Mouse (Mus musculus): ENCODE data around the gene Myl4.
A peak's percentile ranks its signal among the peaks of the same experiment; 100 is the strongest.
"Not testable (repeated sequence)": the region's sequence is repeated elsewhere in the genome, so short reads cannot be mapped to it uniquely, and the experiment has no call there.

Gene Myl4

DNA sequence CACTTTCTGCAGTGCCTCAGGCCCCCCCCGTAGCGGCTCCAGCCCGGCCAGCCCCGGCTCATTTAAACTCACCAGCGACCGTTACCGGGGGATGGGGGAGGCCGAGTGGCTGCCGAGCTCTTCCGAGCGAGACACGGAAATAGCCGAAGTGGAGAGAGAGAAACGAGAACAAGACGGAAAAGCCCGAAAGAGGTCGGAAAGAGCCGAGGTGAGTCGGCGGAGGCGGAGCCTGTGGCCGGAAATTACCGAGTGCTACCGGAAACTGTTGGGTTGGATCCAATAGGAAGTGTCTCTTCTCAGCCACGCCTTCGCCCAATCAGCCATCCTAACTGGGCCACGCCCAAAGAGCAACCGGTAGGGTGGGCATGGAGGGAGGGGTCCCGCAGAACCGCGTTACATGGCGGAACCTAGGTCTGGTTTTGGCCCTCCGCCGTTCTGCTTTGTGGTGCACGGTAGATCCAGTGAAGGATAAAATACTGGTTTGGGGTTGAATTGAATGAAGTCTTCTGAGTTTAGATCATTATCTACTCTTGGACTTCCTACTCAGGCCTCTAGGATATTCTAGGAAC lies at the start of gene Myl4, which contains the start of gene Cdc27:
TSS of gene Myl4 (plus strand) at position 258 of the 569 bp plus-strand sequence.
TSS of gene Cdc27 (minus strand) at position 215 of the 569 bp plus-strand sequence.
- DNase-seq, result peak; percentile 99

DNA sequence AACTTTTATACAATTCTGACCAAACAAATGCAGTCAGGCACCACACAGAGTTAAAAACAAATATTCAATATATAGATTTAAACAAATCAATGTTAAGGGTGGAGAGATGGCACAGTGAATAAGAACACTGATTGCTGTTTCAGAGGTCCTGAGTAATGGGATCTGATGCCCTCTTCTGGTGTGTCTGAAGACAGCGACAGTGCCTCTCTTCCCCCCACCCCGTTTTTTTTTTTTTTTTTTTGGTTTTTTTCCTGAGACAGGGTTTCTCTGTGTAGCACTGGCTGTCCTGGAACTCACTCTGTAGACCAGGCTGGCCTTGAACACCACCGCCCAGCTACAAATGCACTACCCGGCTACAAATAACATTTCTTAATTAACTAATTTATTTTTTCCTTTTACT lies 42.0 kb upstream of the Myl4 start:
- DNase-seq, result no peak

DNA sequence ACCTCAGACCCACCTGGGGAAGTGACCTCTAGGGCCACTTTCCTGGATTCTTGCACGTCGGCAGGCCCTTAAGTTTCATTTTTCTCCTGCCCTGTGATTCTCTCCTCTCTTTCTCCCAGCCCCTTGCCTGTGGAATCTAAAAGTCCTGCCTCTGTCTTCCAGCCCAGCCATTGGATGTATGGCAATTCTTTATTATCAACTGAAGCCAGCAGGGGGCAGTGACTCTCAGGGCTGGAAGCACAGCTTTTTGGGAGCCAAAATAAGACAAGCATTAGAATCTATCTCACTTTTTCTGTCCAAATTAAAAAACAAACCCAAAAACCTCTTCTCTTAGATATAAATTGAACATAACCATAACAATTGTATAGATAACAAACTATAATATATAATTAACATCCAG lies 39.9 kb upstream of the Myl4 start:
- DNase-seq, result peak; percentile 21

DNA sequence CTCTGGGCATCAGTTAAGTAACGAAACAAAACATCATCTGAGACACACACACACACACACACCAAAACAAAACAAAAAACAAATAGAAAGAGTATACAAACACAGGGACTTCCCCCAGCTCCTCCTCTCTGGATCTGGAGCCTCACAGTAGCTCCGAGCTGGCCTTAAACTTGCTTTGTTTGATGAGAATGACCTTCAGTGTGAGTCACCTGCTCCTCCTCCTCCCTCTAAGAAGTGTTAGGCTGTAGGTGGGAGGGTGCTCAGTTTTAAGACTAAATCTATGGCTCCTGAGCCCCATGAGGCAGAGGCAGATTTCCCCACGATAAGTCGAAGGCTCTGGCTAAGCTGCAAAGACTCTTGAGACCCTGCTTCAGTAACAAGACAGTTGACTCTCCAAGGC lies 38.0 kb upstream of the Myl4 start:
- no peak for DNase-seq

DNA sequence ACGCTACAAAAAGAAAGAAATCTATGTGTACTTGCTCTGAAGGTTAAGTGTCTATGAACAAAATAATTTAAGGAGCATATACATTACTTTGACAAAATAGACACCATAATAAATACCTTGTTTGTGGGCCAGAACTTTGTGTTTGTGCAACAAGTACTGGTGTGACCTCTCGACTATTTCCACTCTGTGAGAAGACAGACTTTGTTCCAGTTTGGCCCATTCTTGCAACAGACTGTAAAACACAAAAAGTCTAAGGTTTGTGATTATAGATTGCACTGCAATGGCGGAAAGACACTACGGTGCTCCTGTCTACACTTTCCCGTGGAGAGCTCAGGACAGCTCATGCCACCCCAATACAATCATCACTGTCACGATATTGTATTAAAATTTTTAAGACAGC lies 24.5 kb upstream of the Myl4 start:
- no peak for DNase-seq

DNA sequence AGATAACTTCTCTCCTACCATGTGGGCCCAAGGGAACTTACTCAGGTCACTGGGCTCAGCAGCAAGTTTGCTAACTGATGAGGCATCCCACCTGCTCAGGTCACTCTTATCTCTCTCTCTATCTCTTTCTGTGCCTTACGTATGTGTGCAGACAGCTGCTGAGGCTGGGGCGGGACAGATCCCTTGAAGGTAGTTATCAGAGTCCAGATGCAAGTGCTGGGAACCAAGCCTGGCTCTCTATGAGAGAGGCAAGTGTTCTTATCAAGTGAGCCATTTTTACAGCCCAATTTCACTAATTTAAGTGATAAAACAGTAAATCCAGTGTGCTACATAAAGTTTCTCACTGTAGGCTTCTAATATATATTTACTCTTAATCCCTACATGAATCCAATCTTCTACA lies 13.6 kb upstream of the Myl4 start:
- no peak for DNase-seq

DNA sequence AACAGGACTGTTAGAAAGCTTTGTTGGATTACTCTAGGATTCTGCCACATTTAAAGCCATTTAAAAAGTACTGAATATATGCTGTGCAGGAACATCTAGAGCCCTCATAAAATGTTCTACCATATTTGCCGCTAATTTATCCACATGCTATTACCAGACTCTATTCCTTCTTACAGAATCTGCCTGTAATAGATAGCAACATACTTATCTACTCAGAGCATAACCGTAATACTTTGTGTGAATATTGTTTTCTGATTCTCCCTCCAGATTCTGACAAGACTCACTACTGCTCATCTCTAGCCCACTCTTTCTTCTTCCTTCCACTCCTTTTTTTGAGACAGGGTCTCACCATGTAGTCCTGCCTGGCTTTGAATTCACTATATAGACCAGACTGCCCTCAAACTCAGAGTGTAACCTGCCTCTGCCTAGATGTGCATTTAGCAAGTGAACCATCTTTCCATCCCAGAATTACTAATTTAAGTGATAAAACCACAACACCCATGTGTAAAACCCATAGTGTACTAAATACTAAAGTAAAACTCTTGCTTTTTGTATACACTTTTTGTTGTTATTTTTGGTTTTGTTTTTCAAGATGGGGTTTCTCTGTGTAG lies 12.4 kb upstream of the Myl4 start:
- DNase-seq, result no peak

DNA sequence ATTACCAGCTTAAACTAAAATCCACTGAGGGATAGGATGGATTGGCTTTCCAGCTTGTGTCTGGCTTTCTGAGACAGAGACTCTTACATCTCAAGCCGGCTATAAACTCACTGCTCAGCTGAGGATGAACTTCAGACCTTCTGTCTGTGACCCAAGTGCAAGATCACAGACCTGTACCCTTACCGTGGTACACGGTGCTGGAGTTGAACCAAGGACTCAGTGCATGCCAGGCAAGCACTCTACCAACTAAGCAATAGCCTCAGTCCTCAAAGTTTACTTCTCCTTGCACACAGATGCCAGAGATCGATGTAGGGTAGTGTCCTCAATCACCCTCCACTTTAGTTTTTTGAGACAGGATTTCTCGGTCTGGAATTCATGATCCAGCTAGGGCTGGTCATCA lies 10.7 kb upstream of the Myl4 start:
- DNase-seq, result no peak

DNA sequence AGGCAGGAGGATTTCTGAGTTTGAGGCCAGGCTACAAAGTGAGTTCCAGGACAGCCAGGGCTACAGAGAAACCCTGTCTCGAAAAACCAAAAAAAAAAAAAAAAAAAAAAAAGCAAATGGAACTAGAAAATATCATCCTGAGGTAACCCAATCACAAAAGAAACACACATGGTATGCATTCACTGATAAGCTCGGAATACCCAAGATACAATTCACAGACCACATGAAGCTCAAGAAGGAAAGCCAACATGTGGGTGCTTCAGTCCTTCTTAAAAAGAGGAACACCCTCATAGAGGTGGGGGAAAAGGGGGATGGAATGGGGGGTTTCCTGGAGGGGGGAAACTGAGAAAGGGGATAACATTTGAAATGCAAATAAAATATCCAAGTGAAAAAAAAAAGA lies 7.1 kb upstream of the Myl4 start:
- not testable (repeated sequence) for DNase-seq

DNA sequence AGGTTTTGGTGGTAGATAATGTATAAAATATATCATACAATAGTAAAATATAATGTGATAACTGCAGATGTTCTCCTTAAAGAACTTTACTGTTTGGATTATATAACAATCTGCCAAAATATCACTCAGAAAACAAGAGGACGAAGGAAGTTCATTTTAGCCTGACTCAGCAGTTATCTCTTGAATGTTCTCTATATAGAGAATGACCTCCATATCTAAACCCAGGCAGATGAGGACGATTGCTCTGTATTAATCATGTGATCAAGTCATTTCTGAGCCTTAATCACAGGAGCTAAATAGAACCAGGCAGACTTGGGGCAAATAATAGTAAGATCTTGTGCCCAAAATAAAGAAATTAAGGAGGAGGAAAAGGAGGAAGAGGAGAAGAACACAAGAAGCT lies 6.0 kb upstream of the Myl4 start:
- no peak for DNase-seq

DNA sequence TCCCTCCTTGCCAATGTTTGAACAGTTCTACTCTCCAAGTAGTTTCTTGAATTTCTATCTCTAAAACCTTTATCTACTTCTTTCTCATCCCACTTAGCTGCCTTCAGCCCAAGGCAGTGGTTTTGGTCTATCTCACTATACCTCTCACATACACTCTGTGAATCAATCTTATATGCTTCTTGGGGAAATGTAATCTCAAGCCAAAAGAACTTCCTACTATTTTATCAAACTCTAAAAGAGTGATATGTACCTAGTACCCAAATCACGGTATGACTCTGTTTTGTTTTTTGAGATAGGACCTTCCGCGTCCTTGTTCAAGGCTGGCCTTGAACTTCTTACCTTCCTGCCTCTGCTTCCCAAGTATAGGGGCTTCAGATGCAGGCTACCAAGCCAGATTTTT lies 3.0 kb upstream of the Myl4 start:
- DNase-seq, result no peak

DNA sequence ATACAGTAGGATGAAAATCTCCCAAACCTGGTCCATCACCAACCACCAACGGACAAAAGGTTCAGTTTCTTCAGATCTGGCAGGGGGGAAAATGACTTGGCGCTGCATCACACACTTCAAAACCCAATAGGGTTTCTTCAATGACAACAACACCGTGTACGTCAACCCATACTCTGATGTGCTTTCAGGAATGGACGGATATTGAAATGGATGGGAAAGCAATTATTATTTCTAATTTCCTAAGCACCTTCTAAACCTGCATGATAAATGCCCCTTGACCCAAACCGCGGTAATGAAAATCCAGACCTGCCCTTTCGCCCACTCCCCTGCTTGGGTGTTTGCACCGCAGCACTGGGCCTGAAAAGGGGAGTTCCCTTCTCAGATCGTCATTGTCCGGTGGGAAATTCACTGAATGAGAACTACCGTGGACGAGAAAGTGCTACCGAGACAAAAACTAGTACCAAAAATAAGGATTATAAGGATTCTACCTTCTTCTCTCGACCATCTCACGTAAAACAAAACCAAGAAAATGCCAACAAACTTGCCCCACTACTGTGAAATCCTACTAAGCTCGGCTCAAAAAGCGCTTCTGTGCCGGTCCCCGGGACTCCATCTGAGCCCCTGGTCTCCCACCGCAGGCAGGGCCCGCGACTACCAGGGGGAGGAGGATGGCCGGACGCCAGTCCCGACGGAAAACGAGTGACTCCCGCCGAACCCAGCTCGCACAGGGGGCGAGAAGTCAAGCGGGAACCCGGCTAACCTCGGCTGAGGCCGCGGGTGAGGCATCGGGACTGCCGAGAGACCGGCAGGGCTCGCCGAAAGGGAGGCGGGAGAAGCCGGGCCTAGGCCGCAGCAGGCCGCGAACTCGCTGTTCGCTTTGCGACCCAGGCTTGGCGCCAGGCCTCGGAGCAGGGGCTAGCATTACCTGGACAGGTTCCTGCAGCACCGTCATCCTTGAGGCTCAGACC lies 741 bp upstream of the Myl4 start:
- DNase-seq, result peak; percentile 41

DNA sequence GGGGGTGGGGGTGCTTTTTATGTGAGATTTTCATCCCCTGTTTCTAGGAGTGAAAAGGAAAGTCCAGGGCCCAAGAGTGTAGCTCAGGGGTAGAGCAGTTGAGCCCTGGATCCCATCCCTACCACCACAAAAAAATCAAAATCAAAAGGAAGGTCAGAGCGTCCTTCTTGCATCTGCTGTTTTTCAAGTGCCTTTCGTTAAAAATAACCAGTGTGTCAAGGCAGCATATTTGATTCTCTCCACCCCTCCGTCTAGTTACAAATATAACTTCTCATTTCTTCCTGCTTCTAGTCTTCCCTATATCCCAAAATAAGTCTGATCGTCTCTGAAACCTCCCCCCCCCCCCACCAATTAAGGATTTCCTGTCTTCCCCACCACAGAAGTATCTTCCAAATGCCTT lies 7.6 kb downstream of the Myl4 start:
- no peak for DNase-seq

DNA sequence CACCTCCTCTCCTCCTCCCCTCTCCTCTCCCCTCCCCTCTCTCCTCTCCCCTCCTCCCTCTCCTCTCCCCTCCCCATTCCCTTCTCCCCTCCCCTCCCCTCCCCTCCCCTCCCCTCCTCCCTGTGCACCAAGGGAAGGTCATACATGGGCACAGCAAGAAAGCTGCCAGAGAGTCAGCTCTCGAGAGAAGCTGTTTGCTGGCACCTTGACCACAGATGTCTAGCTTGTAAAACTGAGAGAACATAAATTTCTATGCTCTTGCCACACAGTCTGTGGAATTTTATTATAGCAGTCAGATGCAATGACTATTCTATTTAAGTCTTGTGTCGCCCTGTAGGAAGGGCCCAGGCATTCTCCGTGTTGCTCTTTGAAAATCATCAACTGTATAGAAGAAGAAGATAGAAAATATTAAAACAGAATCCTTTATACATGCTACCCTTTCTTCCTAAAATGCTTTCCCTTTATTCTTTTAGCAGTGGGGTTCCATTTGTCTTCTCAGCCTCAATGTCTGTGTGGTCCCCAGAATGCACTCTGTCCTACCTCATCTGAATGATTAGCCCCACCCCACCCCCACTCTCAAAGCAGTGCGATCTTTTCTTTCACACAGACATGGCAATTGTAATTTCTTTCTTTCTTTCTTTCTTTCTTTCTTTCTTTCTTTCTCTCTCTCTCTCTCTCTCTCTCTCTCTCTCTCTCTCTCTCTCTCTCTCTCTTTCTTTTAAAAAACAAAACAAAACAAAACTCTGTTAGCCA lies 8.4 kb downstream of the Myl4 start:
- no peak for DNase-seq

DNA sequence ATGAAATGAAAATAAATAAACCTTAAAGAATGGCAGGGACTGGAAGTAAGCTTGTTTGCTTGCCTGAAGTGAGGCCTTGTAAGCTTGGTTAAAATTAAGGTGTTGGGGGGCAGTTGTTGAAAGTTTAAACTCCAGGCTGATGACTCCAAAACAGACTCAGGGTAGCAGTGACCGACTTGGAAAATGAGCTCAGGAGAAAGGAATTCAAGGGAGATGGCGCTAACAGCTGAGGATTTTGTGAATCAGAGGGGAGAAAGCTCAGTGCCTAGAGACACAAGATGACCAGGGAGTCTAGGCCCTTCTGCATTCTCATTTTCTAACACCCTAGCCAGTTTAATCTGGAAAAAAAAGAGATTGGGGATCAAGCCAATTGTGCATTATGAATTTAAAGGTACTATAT lies 10.5 kb downstream of the Myl4 start:
- no peak for DNase-seq

DNA sequence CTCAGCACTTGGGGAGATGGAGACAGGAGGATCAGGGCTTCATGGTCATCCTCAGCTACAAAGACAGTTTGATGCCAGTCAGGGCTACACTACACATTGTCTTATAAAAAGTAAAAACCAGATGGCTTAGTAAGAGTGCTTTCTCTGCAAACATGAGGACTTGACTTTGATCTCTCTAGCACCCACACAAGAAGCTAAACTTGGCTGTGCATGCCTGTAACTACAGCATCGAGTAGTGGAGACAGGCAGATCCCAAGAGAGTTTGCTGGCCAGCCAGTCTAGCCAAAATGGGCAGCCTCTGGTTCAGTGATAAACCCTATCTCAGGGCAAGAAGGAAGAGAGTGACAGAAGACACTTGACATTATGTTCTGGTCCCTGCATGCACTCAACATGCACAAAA lies 13.0 kb downstream of the Myl4 start:
- no peak for DNase-seq

DNA sequence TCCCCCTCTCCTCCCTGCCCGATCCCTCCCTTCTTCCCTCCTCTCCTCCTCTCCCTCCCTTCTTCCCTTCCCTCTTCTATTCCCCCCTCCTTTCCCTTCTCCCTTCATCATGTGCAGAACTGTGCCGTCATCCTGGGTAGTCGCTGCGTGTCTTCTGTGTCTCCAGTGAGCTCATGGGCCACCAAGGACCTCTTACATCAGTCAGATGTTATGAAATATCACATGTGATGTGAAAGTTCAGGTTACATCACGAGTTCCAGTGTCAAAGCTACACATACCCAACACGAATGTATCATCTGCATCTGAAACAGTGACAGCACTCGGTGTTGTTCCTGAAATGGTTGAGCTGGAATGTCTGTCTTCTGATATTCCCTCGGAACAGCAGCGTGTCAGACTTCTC lies 14.7 kb downstream of the Myl4 start:
- DNase-seq, result no peak

DNA sequence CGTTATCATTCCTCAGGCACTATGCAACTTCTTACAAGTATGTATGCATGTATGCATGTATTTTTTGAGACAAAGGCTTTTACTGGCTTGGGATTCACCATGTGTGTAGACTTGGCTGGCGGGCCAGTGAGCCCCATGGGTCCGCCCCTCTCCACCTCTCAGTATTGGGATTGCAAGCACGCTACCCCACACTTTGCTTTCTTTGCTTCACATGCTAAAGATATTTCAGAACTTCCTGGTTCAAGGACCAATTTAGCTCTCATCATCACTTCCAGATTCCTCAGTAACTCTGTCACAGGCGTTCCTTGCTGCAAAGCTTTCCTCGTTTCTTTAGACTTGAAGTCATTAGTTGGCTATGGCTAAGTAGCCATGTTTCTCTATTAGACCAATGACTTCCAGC lies 15.6 kb downstream of the Myl4 start:
- DNase-seq, result no peak

DNA sequence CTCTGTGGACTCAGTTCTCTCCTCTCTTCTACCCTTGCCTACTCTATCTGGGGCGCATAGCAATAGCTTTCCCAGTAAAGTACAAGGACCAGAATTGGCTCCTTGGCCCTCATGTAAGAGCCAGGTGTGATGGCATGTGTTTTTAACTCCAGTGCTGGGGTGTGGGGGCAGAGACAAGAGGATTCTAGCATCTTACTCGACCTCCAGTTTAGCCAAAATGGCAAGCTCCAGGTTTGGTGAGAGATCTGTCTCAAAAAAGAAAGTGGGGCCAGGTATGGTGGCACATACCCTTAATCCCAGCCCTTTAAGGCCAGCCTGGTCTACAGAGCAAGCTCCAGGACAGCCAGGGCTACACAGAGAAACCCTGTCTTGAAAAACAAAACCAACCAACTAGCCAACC lies 16.3 kb downstream of the Myl4 start:
- no peak for DNase-seq

DNA sequence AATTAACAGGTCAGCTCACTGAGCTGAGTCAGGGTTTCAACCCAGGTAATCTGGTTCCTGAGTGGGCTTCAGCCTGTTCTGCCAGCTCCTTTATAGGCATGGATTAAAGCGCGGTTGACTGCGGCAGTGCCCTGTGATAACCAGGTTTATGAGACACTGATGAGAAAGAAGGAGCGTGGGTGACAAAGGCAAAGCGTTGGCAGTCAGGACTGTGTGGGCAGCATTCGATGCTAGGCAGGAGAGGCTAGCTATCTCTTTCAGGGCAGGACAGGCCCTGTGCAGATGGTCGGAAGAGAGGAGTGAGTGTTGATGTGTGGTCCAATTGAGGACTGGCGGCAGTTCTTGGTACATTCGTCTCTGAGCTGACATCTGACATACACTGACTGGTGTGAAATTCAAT lies 17.3 kb downstream of the Myl4 start:
- DNase-seq, result no peak

DNA sequence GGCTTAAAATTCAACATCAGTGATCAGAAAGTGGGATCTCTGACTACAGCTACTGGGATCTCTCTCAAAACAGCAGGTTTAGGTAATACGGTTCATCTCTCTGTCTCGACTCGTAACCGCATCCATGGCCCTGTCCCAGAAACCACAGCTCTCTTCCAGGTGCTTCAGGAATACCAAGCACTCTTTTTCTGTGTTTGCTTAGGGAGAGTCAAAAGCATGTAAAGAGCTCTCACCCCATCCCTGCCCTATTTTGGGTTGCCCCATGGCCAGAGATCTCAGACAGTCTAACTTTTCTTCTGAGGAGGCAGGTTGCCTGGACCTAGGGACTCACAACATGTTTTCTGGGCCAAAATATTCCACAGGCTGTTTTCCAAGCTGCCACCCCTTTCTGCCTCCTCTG lies 17.9 kb downstream of the Myl4 start:
- DNase-seq, result no peak

DNA sequence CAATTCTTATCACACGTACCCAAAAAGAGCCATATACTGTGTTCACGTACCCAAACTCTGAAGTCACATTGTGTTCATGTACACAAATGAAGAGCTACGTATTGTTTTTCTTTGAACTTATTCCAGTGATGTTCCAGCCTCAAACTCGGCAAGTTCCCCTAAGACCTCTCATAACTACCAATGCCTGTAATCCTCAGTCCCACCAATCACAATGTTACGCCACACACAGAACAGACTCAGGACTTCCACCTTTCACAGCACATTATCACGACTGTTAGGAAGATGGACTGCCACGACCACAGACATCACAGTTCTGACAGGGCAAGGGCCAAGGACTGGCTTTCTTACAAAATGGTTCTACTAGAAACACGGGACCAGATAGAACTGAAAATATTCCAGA lies 20.1 kb downstream of the Myl4 start:
- DNase-seq, result not testable (repeated sequence)

DNA sequence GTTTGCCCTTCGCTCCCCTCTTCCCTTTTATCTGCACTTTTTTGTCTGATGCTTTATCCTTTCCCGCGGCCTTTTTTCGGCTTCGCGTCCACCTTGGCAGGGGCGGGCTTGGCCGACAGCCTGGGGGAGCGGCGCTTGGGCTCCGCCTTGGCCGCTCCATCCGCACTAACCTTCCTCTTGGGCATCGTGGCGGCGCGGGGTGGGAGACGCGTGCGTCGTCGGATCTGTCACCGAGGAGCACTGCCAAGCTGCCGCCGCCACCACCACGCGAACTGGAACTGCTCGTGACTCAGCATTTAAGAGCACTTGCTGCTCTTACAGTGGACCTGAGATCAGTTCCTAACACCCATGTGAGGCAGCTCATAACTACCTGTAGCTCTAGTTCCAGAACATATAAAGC lies 20.9 kb downstream of the Myl4 start:
- peak; percentile 10 for DNase-seq

Measured in thymus, postnatal 14 days (tissue).